Mouse (Mus musculus) T-helper 17 cell (primary cell): ENCODE results near the gene Sema3b.
"Not testable (repeated sequence)": the region's sequence is repeated elsewhere in the genome, so short reads cannot be mapped to it uniquely, and the experiment has no call there.

Experiments
- in situ Hi-C, 2 experiments: fragments of 300-600 bp; cut with MboI, MseI; formaldehyde crosslinking; loops; 1 replicate in 1 of 2; 2 replicates in 1 of 2; pipeline ENCODE4 v1.15.1; 2025; ENCODE audit warnings: high pct_unique_total_duplicates in 2 of 2

Gene Sema3b

GRCm38 (mm10) chr9:107593101-107593976, 15.7 kb downstream of the Sema3b start:
- in situ Hi-C loops: no loop called here

- in situ Hi-C loops: no loop called here
Measured at GRCm38 (mm10) chr9:107590773-107591060, 18.3 kb downstream of the Sema3b start.

GRCm38 (mm10) chr9:107590058-107590772, 18.8 kb downstream of the Sema3b start:
- in situ Hi-C loops: no loop called here

- in situ Hi-C loops: no loop called here
Measured at GRCm38 (mm10) chr9:107587833-107588639, 21.0 kb downstream of the Sema3b start.

GRCm38 (mm10) chr9:107586974-107587832, 21.8 kb downstream of the Sema3b start, which contains the start of gene Ifrd2:
TSS of gene Ifrd2 (plus strand) at chr9:107587642.
- in situ Hi-C loops: no loop called here

- in situ Hi-C loops: no loop called here
Measured at GRCm38 (mm10) chr9:107586504-107586903, 22.5 kb downstream of the Sema3b start.

- in situ Hi-C loops: no loop called here
Measured at GRCm38 (mm10) chr9:107583174-107583573, 25.9 kb downstream of the Sema3b start.

- in situ Hi-C loops: no loop called here
Measured at GRCm38 (mm10) chr9:107582509-107583062, 26.4 kb downstream of the Sema3b start.

GRCm38 (mm10) chr9:107581584-107581983, 27.4 kb downstream of the Sema3b start:
- in situ Hi-C loops: no loop called here

- in situ Hi-C loops: no loop called here
Measured at GRCm38 (mm10) chr9:107580501-107581317, 28.3 kb downstream of the Sema3b start, which contains the start of gene Hyal3. TSS of gene Hyal3 (plus strand) at chr9:107580818.

GRCm38 (mm10) chr9:107579023-107579900, 29.8 kb downstream of the Sema3b start:
- in situ Hi-C loops: no loop called here

- in situ Hi-C loops: no loop called here
Measured at GRCm38 (mm10) chr9:107578587-107578986, 30.4 kb downstream of the Sema3b start, which contains the start of gene Naa80. TSS of gene Naa80 (plus strand) at chr9:107578887.

- in situ Hi-C loops: no loop called here
Measured at GRCm38 (mm10) chr9:107577871-107578270, 31.2 kb downstream of the Sema3b start.

- in situ Hi-C loops: no loop called here
Measured at GRCm38 (mm10) chr9:107576357-107577107, 32.5 kb downstream of the Sema3b start, which contains the start of gene Hyal1. TSS of gene Hyal1 (plus strand) at chr9:107576927.

- in situ Hi-C loops: no loop called here
Measured at GRCm38 (mm10) chr9:107575579-107576356, 33.3 kb downstream of the Sema3b start.

- in situ Hi-C loops: not testable (repeated sequence)
Measured at GRCm38 (mm10) chr9:107573774-107574173, 35.3 kb downstream of the Sema3b start.

GRCm38 (mm10) chr9:107572327-107572662, 36.7 kb downstream of the Sema3b start:
- in situ Hi-C loops: no loop called here
